Comparison of ENCODE assay signal across 16 mouse cellular contexts in the genomic region with DNA sequence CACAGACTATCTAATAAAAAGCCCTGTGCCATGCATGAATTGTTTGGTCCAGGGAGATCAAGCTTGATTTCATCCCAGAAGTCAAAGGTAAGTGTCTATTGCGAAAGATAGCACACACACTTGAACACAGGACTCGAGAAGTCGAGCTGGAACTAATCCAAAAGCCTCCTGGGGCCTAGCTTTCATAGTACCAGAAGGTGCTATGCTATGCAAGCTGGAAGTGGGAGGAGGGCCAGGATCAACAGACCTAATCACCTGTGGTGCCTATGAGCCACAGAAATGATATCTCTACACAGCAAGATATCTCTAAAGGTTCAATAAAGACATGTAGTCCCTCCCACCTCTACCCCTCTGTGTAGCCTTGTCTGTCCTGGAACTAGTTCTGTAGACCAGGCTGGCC. TPM values are rescaled to one million over a fixed set of nuclear protein-coding genes. Genes with fewer than 3 reads are reported as not detected.
DNase-seq lines count a peak whose midpoint lies in the region; ATAC-seq and TF ChIP-seq lines count a peak whose summit lies in the region.
"Had no signal": no experiment of that assay in that cellular context is flagged by ENCODE, and none has a peak within 500 bp of the region (broad histone marks: within the 10 kb centered on the region; RNA-seq: fewer than 3 reads in every experiment).

No protein-coding gene starts in this region.

- WGBS in kidney, embryonic 15.5 days: 89% methylated on average over 3 of the region's 3 CpGs
- WGBS in midbrain, embryonic 12.5 days: 96% methylated on average over 3 of the region's 3 CpGs
- WGBS in midbrain, embryonic 10.5 days: 95% methylated on average over 3 of the region's 3 CpGs
- WGBS in lung, adult 2 months: 71% methylated on average over 3 of the region's 3 CpGs

- peaks cover 13% of the 10 kb centered on the region for H3K4me1 ChIP-seq in kidney, embryonic 15.5 days
- H3K4me1 ChIP-seq in midbrain, embryonic 12.5 days: peaks cover 14% of the 10 kb centered on the region
- H3K4me1 ChIP-seq in midbrain, embryonic 10.5 days: peaks cover 15% of the 10 kb centered on the region
- no peaks in the 10 kb centered on the region; the same call in 1 of the 2 replicates for H3K4me1 ChIP-seq in lung, adult 2 months (ENCODE audit: control insufficient read depth, insufficient read depth, low read length)

- H3K4me3 ChIP-seq in kidney, embryonic 15.5 days (replicated peaks): no peak overlapping the region
- H3K4me3 ChIP-seq in midbrain, embryonic 12.5 days: no peak overlapping the region
- H3K4me3 ChIP-seq in midbrain, embryonic 10.5 days: no peak overlapping the region
- H3K4me3 ChIP-seq in lung, adult 2 months (replicated peaks; ENCODE audit: extremely low read depth, low read depth, low read length): no peak overlapping the region

- no peaks in the 10 kb centered on the region for H3K27me3 ChIP-seq in kidney, embryonic 15.5 days
- H3K27me3 ChIP-seq in midbrain, embryonic 12.5 days: no peaks in the 10 kb centered on the region
- H3K27me3 ChIP-seq in midbrain, embryonic 10.5 days (ENCODE audit: low read depth, poor library complexity, severe bottlenecking): no peaks in the 10 kb centered on the region
- H3K27me3 ChIP-seq: embryonic facial prominence, embryonic 13.5 days; hindbrain, embryonic 13.5 days; liver, embryonic 13.5 days; Patski had no signal

- H3K4me2 ChIP-seq in kidney, embryonic 15.5 days: no peak overlapping the region
- no peak overlapping the region for H3K4me2 ChIP-seq in midbrain, embryonic 12.5 days (replicated peaks)

- peak; percentile 60 for DNase-seq in kidney, adult 11 months
- no peak for DNase-seq in midbrain, embryonic 10.5 days (ENCODE audit: low spot score)
- DNase-seq in lung, adult 2 months: peak; percentile 39
- peak; percentile 82 for DNase-seq in lung, postnatal 25 days (ENCODE audit: low spot score)
- no peak for DNase-seq in urinary bladder, postnatal 36 days (ENCODE audit: low spot score in 2 of 2)
- DNase-seq: adrenal gland, adult 8-10 months; liver, embryonic 13.5 days; right cerebral cortex, postnatal 14 days; thymus, postnatal 36 days had no signal

- TF ChIP-seq POLR2A in lung, adult 2 months (IDR thresholded peaks at IDR 0.05; ENCODE audit: borderline replicate concordance, extremely low read depth, low read depth, low read length): no peak

- ATAC-seq in kidney, embryonic 15.5 days (replicated peaks; ENCODE audit: low FRiP score): no peak
- ATAC-seq in midbrain, embryonic 12.5 days (ENCODE audit: low FRiP score, low read depth): 0 out of 2 replicates have a peak, but pooled peaks have one; percentile 35
- ATAC-seq: Patski had no signal

- no peak overlapping the region for H3K9ac ChIP-seq in kidney, embryonic 15.5 days
- no peak overlapping the region for H3K9ac ChIP-seq in midbrain, embryonic 12.5 days (replicated peaks)

- H3K9me3 ChIP-seq in kidney, embryonic 15.5 days (replicated peaks): no peaks in the 10 kb centered on the region
- no peaks in the 10 kb centered on the region for H3K9me3 ChIP-seq in midbrain, embryonic 12.5 days
- H3K9me3 ChIP-seq in midbrain, embryonic 10.5 days (replicated peaks): no peaks in the 10 kb centered on the region
- H3K9me3 ChIP-seq: embryonic facial prominence, embryonic 13.5 days; heart, embryonic 10.5 days; hindbrain, embryonic 13.5 days; liver, embryonic 13.5 days had no signal

- no peak for TF ChIP-seq CTCF in lung, adult 2 months (IDR thresholded peaks at IDR 0.05; ENCODE audit: insufficient read depth, low read length)

- H3K27ac ChIP-seq in kidney, embryonic 15.5 days: no peak overlapping the region
- no peak overlapping the region for H3K27ac ChIP-seq in midbrain, embryonic 12.5 days (replicated peaks)
- no peak overlapping the region for H3K27ac ChIP-seq in midbrain, embryonic 10.5 days (replicated peaks)
- H3K27ac ChIP-seq: embryonic facial prominence, embryonic 13.5 days; hindbrain, embryonic 13.5 days; liver, embryonic 13.5 days had no signal

- H3K36me3 ChIP-seq in kidney, embryonic 15.5 days: peaks cover 14% of the 10 kb centered on the region; the same call in 1 of the 2 replicates
- H3K36me3 ChIP-seq in midbrain, embryonic 12.5 days: peaks cover 7% of the 10 kb centered on the region; the same call in 1 of the 2 replicates
- H3K36me3 ChIP-seq in midbrain, embryonic 10.5 days: peaks cover 13% of the 10 kb centered on the region

RNA-seq across cellular contexts. Expression of gene Podn, which starts 24.2 kb away (rescaled TPM):
- polyA plus RNA-seq in kidney, embryonic 15.5 days (2015; fragmentation: Nextera tagmentation; extraction: Ambion mirVana): 0.53 and 1.1 TPM in 2 replicates
- 0.20 TPM in 1 of 2 replicates, not detected in the other for polyA plus RNA-seq in midbrain, embryonic 12.5 days (2016; fragmentation: Nextera tagmentation; extraction: Ambion mirVana)
- polyA plus RNA-seq in midbrain, embryonic 10.5 days (2016; fragmentation: Nextera tagmentation; extraction: Ambion mirVana): 0.10 and 0.12 TPM in 2 replicates
- 56.1 and 59.8 TPM in 2 replicates for polyA plus RNA-seq in lung, adult 2 months (2012; rRNA removed)
- polyA plus RNA-seq: inflammation-experienced regulatory T-cells, adult 6 months had no signal

Comparison
In these comparisons a context has a peak if more than half of its experiments do, and no peak if none do; other contexts are left out.
1. DNase-seq: peak in kidney, adult 11 months (single experiment), lung, adult 2 months (single experiment) and lung, postnatal 25 days (single experiment); none in midbrain, embryonic 10.5 days (single experiment) and urinary bladder, postnatal 36 days (0 of 2).
2. RNA of gene Podn, which starts 24.2 kb away (polyA plus RNA-seq): 56.1 to 59.8 TPM in lung, adult 2 months; 0.53 to 1.1 TPM in kidney, embryonic 15.5 days, 0.20 TPM in midbrain, embryonic 12.5 days and 0.10 to 0.12 TPM in midbrain, embryonic 10.5 days; every median in the first group is over 10 times any median in the second.